Mouse (Mus musculus) intestine, embryonic 16.5 days (tissue): ENCODE data around the gene Sf1. TPM values are rescaled to one million over a fixed set of nuclear protein-coding genes. Genes with fewer than 3 reads are reported as not detected.

Experiments used
- ATAC-seq: fragments of 200-750 bp; cut with Nextera tagmentation; 2 replicates; pipeline ENCODE4 v1.8.0; 2017; ENCODE audit warnings: moderate TSS enrichment, moderate library complexity
- H3K27ac ChIP-seq: fragments of 300-500 bp; sonication (generic); 2 replicates; pipeline ENCODE4 v1.5.1; 2014; ENCODE audit warnings: mild to moderate bottlenecking, low read length
- H3K27me3 ChIP-seq: fragments of 300-500 bp; sonication (generic); replicated peaks from 2 replicates; pipeline ENCODE4 v1.6.1; 2014; ENCODE audit warnings: low read length, control low read depth, mixed read lengths; ENCODE audit not compliant: control insufficient read depth, insufficient read depth
- H3K36me3 ChIP-seq: fragments of 300-500 bp; sonication (generic); 2 replicates; pipeline ENCODE4 v1.6.1; 2014; ENCODE audit warnings: low read length, control low read depth; ENCODE audit not compliant: control insufficient read depth, insufficient read depth
- H3K4me1 ChIP-seq: fragments of 300-500 bp; sonication (generic); 2 replicates; pipeline ENCODE4 v1.6.1; 2014; ENCODE audit warnings: low read length, control low read depth, mixed read lengths; ENCODE audit not compliant: control insufficient read depth, insufficient read depth
- H3K4me2 ChIP-seq: fragments of 300-500 bp; sonication (generic); 2 replicates; pipeline ENCODE4 v1.6.1; 2014; ENCODE audit warnings: low read depth, low read length, control low read depth
- H3K4me3 ChIP-seq: fragments of 300-500 bp; sonication (generic); 2 replicates; pipeline ENCODE4 v1.5.1; 2014; ENCODE audit warnings: mild to moderate bottlenecking, low read length
- H3K9ac ChIP-seq: fragments of 300-500 bp; sonication (generic); 2 replicates; pipeline ENCODE4 v1.6.1; 2014; ENCODE audit warnings: low read depth, low read length
- H3K9me3 ChIP-seq: fragments of 300-500 bp; sonication (generic); 2 replicates; pipeline ENCODE4 v1.6.1; 2016; ENCODE audit warnings: low read length, control low read depth; ENCODE audit not compliant: control insufficient read depth
- WGBS: fragments of 180-500 bp; shearing (Covaris S2); extraction: QIAGEN DNeasy Blood & Tissue Kit; methylation state at CpG from one replicate; pipeline ENCODE4 v1.1.7; 2014; 5-methylcytosine and 5-hydroxymethylcytosine counted together
- polyA plus RNA-seq: library from polyadenylated mRNA; unstranded; fragments of >200 nt; fragmentation: Nextera tagmentation; extraction: Ambion mirVana; gene quantifications from 2 replicates; pipeline ENCODE4 v1.2.1, GENCODE M21; 2015

The Sf1 gene
- polyA plus RNA-seq, 1 experiment from 2014 or later = 94.7 TPM

DNA sequence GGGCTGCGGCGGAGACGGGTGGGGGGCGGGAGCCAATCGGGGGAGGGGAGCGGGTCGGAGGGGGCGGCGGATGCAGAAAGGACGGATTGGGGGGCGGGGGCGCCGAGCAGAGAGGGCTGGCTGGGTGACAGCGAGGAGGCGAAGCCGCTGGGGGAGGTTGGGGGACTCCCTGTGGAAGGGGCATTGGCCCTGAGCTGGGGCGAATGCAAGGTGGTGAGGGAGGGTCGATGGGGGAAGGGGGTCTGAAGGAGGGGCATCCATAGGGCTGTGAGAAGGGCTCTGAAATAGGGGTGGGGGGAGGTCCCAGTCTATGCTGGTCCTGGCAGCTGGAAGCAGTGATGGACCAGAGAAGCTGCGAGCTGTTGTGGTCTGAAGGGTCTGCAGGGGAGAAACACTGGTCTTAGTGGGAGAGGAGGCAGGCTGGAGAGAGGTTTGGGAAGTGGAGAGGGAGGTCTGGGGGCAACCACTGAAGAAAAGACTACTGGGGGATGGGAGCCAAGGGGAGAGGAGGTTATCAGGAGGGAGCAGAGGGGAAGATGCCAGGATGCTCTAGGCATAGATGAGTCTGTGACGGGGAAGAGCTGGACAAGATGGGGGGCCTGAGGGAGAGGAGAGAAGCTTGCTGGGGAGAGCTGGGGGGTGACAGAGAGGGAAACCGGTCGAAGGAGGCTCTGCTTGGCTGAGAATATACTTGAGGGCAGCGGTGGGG is 55.6 kb downstream of the Sf1 start:
- no peaks in the 10 kb centered on the region for H3K36me3 ChIP-seq
- H3K27me3 ChIP-seq = peaks cover 38% of the 10 kb centered on the region
- H3K4me3 ChIP-seq = peak overlapping the region; percentile 57
- WGBS = 7% methylated on average over 20 of the region's 23 CpGs
- H3K4me2 ChIP-seq = no peak overlapping the region; the same call in 1 of the 2 replicates
- no peaks in the 10 kb centered on the region for H3K9me3 ChIP-seq
- ATAC-seq = no peak
- H3K9ac ChIP-seq = no peak overlapping the region
- H3K4me1 ChIP-seq = peaks cover 20% of the 10 kb centered on the region
- no peak overlapping the region for H3K27ac ChIP-seq

DNA sequence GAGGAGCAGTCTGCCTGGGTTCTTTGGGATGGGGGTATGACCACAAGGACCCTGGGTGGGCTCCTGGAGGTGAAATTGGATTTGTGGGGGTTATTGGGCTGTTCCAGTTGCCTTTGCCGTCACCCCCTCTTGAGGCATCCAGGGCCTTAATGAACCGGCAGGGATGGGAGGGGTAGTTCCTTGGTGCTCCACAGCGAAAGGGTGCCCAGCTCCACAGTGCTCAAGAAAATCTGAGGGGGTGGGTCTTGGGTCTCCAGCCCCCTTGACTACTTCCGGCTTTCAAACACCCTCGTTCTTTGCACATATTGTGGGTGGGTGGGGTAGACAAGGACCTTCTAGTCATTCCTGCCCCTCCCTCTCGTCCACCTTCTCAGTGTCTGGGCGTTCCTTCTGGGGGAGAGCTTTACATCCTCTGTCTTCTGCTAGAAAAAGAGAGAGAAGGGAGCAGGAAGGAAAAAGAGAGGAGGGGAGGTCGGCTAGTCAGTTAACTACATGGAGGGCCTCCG is 56.4 kb downstream of the Sf1 start:
- Histone ChIP-seq H3K9me3 (no peaks in the 10 kb centered on the region), H3K36me3 (no peaks in the 10 kb centered on the region), H3K27me3 (peaks cover 40% of the 10 kb centered on the region), H3K27ac (no peak overlapping the region), H3K4me3 (no peak overlapping the region), H3K9ac (no peak overlapping the region), H3K4me1 (peaks cover 20% of the 10 kb centered on the region), H3K4me2 (no peak overlapping the region)
- WGBS = 46% methylated on average over 9 of the region's 9 CpGs
- no peak for ATAC-seq

DNA sequence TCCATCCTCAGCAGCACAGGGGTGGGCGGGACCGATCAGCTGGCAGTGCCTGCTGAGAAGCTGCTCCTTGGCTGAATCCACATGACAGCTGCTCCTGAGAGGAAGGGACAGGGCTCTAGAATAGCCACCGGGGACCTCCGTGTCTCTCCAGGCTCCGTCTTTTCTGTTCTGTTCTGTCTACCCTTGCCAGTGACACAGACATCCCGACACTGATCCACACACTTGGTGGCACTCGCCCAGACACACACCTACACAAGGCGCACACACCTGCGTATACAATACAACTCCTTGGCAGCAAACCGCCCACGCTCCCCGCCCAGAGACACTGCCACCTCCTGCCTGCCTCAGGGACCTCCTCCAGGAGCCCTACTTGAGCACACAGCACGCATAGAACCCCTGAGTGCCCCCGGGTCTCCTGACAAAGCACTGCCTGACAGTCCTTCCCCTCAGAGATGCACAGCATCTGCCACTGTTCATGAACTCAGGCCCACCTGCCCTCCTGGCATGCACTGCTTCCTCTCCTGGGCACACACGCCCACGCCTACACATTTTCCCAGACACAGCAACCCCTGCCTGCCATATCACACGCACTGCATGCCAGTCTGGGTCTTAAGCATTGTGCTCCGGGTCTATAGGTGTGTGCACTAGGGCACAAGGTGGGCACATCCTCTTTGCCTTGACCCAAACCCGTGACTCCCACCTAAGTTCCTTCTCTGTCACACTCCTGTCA is 57.2 kb downstream of the Sf1 start:
- Histone ChIP-seq H3K9me3 (no peaks in the 10 kb centered on the region), H3K9ac (no peak overlapping the region), H3K36me3 (no peaks in the 10 kb centered on the region), H3K4me2 (no peak overlapping the region), H3K27ac (no peak overlapping the region), H3K4me1 (peaks cover 20% of the 10 kb centered on the region), H3K4me3 (no peak overlapping the region), H3K27me3 (peaks cover 42% of the 10 kb centered on the region)
- ATAC-seq = no peak
- 60% methylated on average over 19 of the region's 19 CpGs for WGBS

DNA sequence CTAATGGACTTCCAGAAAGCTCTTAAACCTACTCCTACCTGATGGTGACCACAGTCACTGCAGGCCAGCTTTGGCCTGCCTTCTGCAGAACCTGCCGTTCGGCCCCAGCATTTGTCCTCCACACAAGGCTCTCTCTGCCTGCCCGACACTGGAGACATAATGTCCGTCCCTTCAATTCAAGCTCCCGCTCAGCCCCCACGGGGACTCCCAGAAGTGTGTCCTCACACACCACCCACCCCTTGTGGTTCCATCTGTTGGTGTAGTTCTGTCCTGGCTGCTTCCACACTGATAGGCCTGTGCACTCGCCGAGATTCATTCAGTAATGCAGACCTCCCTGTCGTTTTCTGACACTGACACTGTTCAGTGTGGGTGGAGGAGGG is 57.7 kb downstream of the Sf1 start:
- ATAC-seq = no peak
- Histone ChIP-seq H3K4me3 (no peak overlapping the region), H3K27ac (no peak overlapping the region), H3K4me1 (peaks cover 20% of the 10 kb centered on the region), H3K9me3 (no peaks in the 10 kb centered on the region), H3K9ac (no peak overlapping the region), H3K36me3 (no peaks in the 10 kb centered on the region), H3K4me2 (no peak overlapping the region), H3K27me3 (peaks cover 47% of the 10 kb centered on the region)
- WGBS = 63% methylated on average over 9 of the region's 9 CpGs

DNA sequence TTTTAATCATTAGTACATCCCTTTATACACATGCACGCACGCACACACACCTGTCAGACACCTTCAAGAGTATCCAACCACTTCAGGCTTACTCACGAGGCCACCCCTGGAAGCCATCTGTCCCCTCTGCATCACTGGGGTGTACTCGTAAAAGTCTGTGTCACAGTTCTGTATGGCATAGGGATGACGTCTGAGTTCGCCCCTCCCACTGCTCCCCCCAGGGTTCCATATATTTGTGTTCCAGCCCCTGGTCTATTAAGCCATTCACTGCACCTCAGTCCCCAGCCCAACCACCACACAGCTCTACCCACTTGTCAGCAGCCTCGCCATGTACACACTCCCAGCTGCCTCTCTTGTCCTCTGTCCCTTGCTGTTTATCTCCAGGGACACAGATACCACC is 58.5 kb downstream of the Sf1 start:
- H3K4me2 ChIP-seq = no peak overlapping the region
- H3K4me3 ChIP-seq = no peak overlapping the region
- H3K9ac ChIP-seq = no peak overlapping the region
- ATAC-seq = no peak
- 68% methylated on average over 7 of the region's 7 CpGs for WGBS
- H3K27ac ChIP-seq = no peak overlapping the region
- peaks cover 56% of the 10 kb centered on the region for H3K27me3 ChIP-seq
- no peaks in the 10 kb centered on the region for H3K36me3 ChIP-seq
- no peaks in the 10 kb centered on the region for H3K9me3 ChIP-seq
- H3K4me1 ChIP-seq = peaks cover 14% of the 10 kb centered on the region

DNA sequence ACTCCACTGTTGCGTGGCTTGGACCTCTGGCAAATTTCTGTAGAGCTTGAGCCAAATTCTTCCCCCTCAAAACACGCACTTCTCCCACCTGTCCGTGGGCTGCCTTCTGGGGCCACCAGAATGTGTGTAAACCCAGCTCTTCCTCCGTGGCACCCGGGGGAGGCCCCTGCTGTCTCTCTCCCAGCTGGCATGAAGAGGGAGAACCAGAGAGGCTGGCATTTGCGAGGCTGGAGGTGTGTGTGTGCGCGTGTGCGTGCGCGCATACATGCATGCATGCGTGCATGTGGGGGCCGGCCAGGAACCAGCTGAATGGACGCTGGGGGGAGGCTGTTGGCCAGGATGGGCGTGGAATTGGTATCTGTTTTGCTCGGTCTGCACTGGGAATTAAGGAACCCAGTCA is 59.8 kb downstream of the Sf1 start:
- ATAC-seq = no peak
- Histone ChIP-seq H3K4me1 (peaks cover 22% of the 10 kb centered on the region), H3K9me3 (no peaks in the 10 kb centered on the region), H3K4me3 (no peak overlapping the region), H3K27ac (no peak overlapping the region), H3K4me2 (no peak overlapping the region), H3K27me3 (peaks cover 56% of the 10 kb centered on the region), H3K36me3 (no peaks in the 10 kb centered on the region), H3K9ac (no peak overlapping the region)
- 82% methylated on average over 16 of the region's 16 CpGs for WGBS

DNA sequence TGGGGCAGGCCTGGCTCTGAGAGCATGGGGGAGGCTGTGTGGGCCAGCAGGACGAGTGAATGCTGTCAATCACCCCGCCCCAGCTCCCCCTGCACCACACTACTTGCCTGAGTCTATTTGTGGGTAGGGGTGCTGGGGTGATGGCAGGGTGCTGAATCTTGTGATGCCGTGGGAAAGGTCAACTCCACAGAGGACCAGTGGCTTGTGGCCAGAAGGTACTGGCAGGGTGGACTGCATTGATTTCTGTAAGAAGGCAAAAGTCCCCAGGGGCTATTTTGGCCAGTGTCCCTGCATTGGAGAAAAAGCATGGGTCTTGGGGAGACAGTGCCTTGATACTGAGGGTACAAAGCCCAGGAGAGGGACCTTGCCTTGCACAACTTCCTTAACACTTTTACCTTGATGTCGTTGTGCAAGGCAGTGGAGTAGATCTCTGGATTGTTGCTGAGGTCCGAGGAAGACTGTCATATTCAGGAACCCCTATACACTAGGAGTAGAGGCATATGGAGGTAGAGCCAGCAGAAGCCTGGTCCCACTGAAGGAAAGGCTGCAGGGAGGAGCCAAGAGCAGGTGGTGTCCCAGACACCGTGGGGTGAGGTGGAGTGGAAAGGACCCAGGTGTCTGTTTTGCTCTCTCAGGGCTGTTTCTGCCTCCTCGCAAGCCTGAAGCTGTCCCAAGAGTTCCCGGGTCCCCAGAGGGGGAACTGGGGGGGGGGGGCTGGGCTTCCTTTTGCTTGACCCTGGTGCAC is 60.8 kb downstream of the Sf1 start:
- no peak overlapping the region for H3K27ac ChIP-seq
- no peak overlapping the region for H3K4me3 ChIP-seq
- no peaks in the 10 kb centered on the region for H3K36me3 ChIP-seq
- H3K9me3 ChIP-seq = no peaks in the 10 kb centered on the region
- ATAC-seq = no peak
- peaks cover 27% of the 10 kb centered on the region for H3K4me1 ChIP-seq
- no peak overlapping the region for H3K4me2 ChIP-seq
- no peak overlapping the region for H3K9ac ChIP-seq
- peaks cover 57% of the 10 kb centered on the region for H3K27me3 ChIP-seq
- WGBS = 63% methylated on average over 8 of the region's 8 CpGs

DNA sequence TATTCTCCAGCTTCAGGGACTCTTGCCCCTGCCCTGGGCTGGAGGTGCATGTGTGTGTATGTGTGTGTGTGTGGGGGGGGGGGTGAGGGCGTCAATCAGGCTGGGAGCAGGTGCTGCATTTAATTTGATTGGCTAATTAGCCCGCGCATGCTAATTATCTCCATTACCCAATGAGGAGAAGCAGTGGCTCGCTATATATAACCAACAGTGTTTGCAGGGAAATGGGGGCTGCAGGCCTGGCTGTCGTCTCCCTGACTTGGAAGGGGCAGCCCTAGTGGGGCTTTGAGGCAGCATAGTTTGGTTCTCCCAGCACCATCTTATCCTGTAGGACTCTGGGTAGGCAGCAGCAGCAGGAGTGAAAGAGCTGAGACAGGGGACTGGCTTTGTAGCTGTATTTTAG is 62.1 kb downstream of the Sf1 start:
- 56% methylated on average over 5 of the region's 5 CpGs for WGBS
- Histone ChIP-seq H3K36me3 (no peaks in the 10 kb centered on the region), H3K27me3 (peaks cover 57% of the 10 kb centered on the region), H3K4me1 (peaks cover 27% of the 10 kb centered on the region), H3K27ac (no peak overlapping the region), H3K9ac (no peak overlapping the region), H3K9me3 (no peaks in the 10 kb centered on the region), H3K4me3 (no peak overlapping the region), H3K4me2 (no peak overlapping the region)
- no peak for ATAC-seq
